Mouse (Mus musculus): ENCODE results near the gene Itfg2. TPM values are rescaled to one million over a fixed set of nuclear protein-coding genes. Genes with fewer than 3 reads are reported as not detected.
A peak's percentile ranks its signal among the peaks of the same experiment; 100 is the strongest.
"Not testable (repeated sequence)": the region's sequence is repeated elsewhere in the genome, so short reads cannot be mapped to it uniquely, and the experiment has no call there.

Itfg2 gene
- polyA plus RNA-seq, 1 experiment from 2014 or later, result 23.0 TPM

DNA sequence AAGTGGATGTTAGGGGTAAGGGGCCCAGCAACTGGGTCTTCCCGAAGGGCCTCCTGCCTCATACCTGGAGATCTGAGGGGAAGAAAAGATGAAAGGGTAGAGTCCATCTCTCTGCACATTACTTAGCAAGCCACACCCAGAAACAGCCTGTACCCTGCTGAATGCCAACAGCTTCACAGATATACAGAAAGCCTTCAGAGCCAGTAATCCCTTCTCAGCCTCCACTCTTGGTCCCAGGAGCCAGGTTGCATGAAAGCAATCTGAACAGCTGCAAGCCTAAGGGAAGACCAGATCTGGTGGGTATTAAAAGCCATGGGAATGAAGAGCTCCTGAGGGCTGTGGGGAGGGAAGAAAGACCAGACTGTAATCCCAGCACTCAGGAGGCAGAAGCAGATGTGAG is 35.5 kb downstream of the Itfg2 start:
- DNase-seq (ENCODE audit: low spot score), result no peak

DNA sequence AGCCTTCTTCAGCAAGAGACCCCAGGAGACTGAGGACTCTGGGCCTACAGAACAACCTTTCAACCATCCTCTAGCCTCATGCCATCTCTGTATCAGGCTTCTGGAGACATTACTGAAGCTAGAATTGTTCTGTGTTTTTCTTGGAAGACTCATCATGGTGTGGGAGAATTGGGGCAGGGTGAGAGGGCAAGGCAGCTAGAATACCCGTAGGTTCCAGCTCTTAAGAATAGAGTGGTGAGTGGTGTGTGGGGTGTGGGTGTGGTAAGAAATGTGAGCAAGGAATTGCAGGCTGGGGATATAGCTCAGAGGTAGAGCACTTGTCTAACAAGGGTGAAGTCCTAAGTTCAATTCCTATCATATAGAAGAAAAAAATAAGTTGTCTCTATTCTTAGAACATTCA is 39.7 kb downstream of the Itfg2 start:
- DNase-seq (ENCODE audit: low spot score), result no peak

DNA sequence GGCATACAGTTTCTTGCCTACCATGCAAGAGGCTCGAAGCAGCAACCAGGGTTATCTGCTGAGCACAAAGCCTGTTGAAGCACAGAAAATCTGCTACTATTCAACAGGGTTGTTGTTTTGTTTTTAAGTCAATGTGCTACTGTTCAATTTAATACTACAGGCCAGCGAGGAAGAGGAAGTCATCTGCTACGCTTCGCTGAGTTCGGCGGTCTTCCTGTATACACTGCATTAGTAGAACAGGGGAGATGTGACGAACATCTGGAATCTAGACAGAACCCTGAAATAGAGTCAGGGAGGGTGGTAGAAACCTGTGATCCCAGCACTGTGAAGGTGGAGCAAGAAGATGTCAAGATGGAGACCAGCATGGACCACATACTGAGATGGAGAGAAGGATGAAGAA is 41.0 kb downstream of the Itfg2 start:
- DNase-seq (ENCODE audit: low spot score), result no peak

DNA sequence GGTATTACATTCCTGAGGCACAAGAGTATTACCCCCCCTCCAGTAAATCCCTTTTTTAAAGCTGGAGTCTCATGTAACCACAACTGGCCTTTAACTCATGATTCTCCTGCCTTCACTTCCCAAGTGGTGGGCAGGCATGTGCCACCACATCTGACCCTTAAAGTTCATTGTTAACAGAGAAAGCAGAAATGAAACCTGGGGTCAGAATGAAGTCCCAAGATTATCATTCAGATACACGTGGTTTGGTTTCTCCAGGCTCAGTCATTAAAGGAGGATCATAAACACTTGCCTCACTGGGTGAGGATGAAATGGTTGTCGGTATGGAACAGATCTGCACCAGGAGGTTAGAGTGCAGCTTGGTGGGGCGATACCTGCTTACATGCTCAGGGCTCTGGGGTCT is 43.5 kb downstream of the Itfg2 start:
- DNase-seq (ENCODE audit: low spot score), result no peak

DNA sequence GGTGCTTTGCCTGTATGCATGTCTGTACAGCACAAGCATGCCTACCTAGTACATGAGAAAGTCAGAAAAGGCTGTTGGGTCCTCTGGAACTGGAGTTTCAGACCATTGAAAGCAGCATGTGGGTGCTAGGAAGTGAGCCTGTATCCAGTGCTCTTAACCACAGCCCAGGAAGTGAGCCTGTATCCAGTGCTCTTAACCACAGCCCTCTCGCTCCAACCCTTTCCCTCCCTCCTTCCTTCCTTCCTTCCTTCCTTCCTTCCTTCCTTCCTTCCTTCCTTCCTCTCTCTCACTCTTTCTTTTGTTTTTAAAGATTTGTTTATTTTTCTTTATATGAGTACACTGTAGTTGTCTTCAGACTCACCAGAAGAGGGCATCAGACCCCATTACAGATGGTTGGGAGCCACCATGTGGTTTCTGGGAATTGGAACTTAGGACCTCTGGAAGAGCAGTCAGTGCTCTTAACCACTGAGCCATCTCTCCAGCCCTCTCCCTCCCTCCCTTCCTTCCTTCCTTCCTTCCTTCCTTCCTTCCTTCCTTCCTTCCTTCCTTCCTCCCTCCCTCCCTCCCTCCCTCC is 44.0 kb downstream of the Itfg2 start:
- DNase-seq (ENCODE audit: low spot score), result not testable (repeated sequence)

DNA sequence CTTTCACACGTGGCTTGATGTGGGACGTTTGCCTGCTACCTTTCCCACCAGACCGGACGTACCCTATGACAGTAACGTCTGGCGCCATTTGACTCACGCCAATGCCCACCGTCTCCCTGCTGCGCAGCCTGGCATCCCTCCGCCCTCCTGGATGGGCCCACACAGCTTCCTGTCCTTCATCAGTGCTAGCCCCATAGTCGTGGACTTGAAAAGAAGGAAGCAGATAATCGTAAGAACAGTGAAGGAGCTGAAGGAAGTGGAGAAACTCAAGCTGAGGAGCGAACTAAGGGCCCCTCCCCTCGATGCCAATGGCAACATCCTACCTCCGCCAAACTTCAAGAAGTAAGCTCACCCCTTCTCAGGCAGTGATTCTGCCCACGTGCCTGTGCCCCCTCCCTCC is 45.1 kb downstream of the Itfg2 start:
- no peak for DNase-seq (ENCODE audit: low spot score)

DNA sequence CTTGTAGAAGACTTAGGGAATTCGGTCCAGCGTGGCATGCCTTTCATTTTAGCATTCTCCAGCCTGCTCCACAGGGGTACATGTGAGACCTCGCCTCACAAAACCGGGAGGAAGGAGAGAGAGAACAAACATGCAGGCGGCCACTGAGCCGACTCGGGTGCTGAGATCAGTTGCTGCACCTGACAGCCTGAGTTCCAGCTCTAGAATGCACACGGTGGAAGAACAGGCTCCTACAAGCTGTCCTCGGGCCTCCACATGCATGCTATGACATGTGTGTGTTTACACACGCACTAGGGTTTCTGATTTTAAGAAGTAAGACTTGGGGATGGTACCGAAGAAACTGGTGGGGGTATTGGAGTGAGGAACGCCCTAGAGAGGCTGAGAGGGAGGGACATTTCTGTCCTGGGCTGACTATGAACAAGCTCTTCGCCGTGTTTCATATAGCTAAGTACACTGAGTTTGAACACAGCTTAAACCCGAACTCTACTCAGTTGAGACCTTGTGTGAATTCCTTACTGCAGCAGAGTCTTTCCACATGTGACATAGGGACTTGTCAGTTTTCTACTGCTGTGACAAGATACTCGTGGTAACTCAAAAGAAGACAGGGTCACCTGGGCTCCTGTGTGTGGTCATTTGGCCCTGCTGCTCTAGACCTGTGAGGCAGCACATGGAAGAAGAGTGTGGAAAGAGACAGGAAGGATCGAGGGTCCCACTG is 48.2 kb downstream of the Itfg2 start:
- DNase-seq (ENCODE audit: low spot score), result no peak

DNA sequence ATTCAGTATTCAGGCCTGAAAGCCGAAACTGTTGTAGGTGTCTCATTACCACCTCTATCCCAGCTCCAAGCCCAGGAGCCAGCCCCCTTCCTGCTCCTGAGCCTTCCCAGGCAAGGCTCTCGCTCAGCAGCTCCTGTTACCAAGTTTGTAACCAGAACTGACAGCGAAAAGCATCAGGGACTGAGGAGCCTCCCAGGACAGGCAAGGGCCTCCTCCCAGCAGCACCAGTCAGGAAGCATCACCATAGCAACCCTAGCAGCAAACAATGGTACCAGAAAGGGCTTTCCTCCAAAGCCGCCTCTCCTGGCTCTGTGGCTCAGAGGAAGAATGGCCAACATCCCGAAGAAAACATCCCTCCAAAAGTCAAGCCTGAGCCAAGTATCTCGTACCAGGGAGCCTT is 49.5 kb downstream of the Itfg2 start, which contains the start of the genes Tex52 and Gm44596:
Gene Tex52, plus strand, starts transcription at position 265 of the 400 bp plus-strand sequence.
Gene Gm44596, plus strand, starts transcription at position 312 of the 400 bp plus-strand sequence.
- DNase-seq (ENCODE audit: low spot score), result no peak

DNA sequence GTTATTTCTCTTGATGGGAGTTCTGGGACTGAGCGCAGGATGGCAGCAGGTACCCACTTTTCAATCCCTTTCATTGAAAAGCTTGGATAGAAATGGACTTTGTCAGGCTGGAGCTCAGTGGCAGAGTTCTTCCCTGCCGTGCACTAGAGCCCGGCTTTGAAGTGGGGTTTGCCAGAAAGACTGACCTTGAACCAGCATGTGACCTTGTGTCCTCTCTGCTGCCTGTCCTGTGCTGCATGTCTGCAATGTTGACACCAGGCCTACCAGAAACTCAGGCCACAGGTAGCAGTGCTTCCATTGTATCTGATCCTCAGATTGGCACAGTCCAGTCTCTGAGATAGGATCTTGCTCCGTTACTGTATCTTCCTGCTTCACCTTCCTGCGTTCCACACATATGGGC is 54.7 kb downstream of the Itfg2 start:
- no peak for DNase-seq (ENCODE audit: low spot score)

DNA sequence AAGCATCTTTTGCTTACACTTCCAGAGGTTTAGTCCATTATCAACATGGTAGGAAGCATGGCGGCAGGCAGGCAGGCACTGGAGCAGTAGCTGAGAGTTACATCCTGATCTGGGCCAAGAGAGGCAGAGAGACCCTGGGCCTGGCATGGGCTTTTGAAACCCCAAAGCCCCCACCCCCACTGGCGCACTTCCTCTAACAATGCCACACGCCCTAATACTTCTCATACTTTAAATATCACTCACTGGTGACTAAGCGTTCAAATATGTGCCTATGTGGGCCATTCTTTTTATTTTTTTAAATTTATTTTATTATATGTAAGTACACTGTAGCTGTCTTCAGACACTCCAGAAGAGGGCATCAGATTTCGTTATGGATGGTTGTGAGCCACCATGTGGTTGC is 58.3 kb downstream of the Itfg2 start:
- no peak for DNase-seq (ENCODE audit: low spot score)

DNA sequence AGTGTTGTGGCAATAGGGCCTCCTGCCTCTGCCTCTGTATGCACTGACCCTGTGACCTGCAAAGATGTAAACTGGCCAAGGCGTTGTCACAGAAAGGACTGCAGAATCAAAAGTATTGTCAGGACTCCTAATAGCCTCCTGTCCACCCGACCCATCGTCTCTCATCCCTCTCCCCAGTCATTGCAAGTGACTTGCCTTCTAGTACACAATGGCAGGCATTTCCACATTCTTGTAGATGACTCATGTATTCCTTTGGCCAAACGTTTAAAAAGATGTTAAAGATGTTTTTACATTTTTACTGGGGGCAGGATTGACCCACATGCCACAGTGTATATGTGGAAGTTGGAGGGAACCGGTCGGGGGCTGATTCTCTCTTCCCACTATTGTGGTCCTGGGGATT is 60.0 kb downstream of the Itfg2 start:
- no peak for DNase-seq (ENCODE audit: low spot score)

DNA sequence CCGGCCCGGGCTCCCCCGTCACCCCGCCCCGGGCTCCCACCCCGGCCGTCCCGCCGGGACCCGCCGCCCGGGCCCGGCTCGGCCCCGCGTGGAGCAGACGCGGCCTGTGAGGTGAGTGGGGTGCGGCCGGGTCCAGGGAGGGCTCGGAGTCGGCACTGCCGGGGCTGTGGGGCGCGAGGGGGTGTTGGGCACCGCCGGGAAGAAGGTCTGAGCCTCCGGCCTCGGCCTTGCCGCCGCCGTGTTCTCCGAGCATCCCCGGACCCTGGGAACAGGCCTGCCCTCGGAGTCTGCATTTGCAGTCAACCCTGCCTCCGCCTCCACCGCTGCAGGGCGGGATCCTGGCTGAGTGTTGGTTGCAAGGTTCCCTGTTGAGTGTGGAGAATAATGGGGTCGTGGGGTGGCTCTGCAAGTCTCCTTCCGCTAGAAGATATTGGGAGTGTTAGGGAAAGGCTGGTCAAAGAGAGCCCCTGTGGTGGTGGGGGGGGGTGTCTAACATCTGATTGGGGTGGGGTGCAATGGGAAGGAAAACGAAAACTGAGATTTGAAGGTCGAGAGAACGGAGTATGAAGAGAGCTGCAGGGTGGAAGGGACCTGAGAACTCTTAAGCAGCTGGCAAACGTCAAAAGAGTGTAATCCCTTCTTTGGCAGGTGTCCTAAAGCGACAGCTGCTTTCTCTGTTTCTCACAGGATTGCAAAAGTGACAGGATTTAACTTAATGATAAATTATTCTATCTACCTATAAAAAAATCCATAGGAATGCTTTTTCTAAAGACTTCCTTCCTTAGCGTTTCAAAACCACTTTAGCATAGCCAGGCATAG is 61.5 kb downstream of the Itfg2 start:
- peak; percentile 26 for DNase-seq (ENCODE audit: low spot score)

DNA sequence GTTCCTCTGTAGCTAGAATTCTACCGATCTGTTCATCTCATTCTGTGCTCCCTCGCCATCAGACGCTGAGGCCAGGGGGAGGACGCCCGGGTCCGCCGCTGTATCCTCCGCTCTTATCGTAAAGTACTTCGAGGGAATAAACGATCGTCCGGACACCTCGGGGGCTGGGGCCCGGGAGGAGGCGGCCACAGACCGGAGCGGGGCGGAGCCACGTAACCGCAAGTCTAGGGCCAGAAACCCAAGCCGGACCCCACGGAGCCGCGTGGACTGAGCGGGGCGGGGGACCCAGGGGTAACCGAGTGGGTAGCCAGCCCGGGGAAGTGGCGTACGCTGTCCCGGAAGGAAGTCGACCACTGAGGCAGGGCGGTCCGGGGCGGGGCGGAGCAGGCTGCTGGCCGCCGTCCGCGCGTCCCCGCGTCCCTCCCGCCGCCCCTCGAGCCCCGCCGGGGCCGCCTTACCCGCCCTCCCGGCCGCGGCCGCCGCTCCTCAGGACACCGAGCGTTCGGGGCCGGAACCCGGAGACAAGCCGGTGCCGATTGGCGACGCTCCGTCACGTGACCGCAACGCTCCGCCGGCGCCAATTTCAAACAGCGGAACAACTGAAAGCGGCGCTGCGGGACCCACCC is 62.2 kb downstream of the Itfg2 start, which contains the start of the genes Rhno1 and Foxm1:
Gene Rhno1, minus strand, starts transcription at position 531 of the 626 bp plus-strand sequence.
Gene Foxm1, plus strand, starts transcription at position 587 of the 626 bp plus-strand sequence.
- peak; percentile 83 for DNase-seq (ENCODE audit: low spot score)

DNA sequence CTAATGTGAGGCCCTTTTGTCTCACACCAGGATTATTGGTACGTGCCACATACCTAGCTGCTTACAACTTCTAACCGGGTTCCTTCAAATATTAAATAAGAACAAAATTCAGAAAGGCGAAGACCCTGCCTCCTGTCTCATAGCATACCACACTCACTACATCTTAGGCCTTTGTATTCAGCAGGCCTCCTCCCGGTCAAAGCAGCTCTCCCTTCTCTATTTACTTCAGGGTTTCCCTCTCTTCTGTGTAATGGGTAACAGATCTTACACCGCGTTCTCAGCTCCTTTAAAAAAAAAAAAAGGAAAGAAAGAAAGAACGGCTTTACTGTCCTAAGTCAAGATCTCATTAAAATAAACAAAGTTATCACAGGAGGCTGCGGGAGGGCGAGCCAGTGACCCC is 62.8 kb downstream of the Itfg2 start:
- no peak for DNase-seq (ENCODE audit: low spot score)

Other genes with a start within 250 kb of the Itfg2 start
- gene Tead4, start 124.1 kb downstream of the Itfg2 start, polyA plus RNA-seq (2015; fragmentation: Nextera tagmentation; extraction: Ambion mirVana), result 0.19 and 0.36 TPM in 2 replicates
- gene Tulp3, start 69.1 kb downstream of the Itfg2 start, polyA plus RNA-seq (2015; fragmentation: Nextera tagmentation; extraction: Ambion mirVana), result 12.2 and 13.4 TPM in 2 replicates
- gene Rhno1, start 62.0 kb downstream of the Itfg2 start, polyA plus RNA-seq (2015; fragmentation: Nextera tagmentation; extraction: Ambion mirVana), result 133 and 144 TPM in 2 replicates
- gene Foxm1, start 62.0 kb downstream of the Itfg2 start, polyA plus RNA-seq (2015; fragmentation: Nextera tagmentation; extraction: Ambion mirVana), result 22.0 and 23.9 TPM in 2 replicates
- 0.26 and 0.57 TPM in 2 replicates for gene Tex52, start 49.5 kb downstream of the Itfg2 start, polyA plus RNA-seq (2015; fragmentation: Nextera tagmentation; extraction: Ambion mirVana)
- gene Gm44596, start 49.4 kb downstream of the Itfg2 start, polyA plus RNA-seq (2015; fragmentation: Nextera tagmentation; extraction: Ambion mirVana), result not detected in 2 replicates
- gene Nrip2, start 25.6 kb downstream of the Itfg2 start, polyA plus RNA-seq (2015; fragmentation: Nextera tagmentation; extraction: Ambion mirVana), result 4.8 and 5.6 TPM in 2 replicates
- gene Fkbp4, start 13.7 kb upstream of the Itfg2 start, polyA plus RNA-seq (2015; fragmentation: Nextera tagmentation; extraction: Ambion mirVana), result 213 and 261 TPM in 2 replicates
- not detected in 2 replicates for gene Pzp, start 101.8 kb upstream of the Itfg2 start, polyA plus RNA-seq (2015; fragmentation: Nextera tagmentation; extraction: Ambion mirVana)
- 0.84 and 0.94 TPM in 2 replicates for gene A2ml1, start 156.7 kb upstream of the Itfg2 start, polyA plus RNA-seq (2015; fragmentation: Nextera tagmentation; extraction: Ambion mirVana)
- gene Klrb1a, start 198.6 kb upstream of the Itfg2 start, polyA plus RNA-seq (2015; fragmentation: Nextera tagmentation; extraction: Ambion mirVana), result 1.1 and 1.5 TPM in 2 replicates
- not detected in 2 replicates for gene Clec2h, start 237.5 kb upstream of the Itfg2 start, polyA plus RNA-seq (2015; fragmentation: Nextera tagmentation; extraction: Ambion mirVana)

All from thymus, postnatal 0 days (tissue).